Mouse (Mus musculus) left cerebral cortex, adult 2 months (tissue): ENCODE measurements around the gene 4933402J07Rik. TPM values are rescaled to one million over a fixed set of nuclear protein-coding genes. Genes with fewer than 3 reads are reported as not detected.

Experiments used
- DNase-seq, 2 experiments: peaks; one replicate each; pipeline ENCODE4 v3.0.0; 2021 to 2022; ENCODE audit warnings: low spot score in 2 of 2, mixed read lengths in 1 of 2; ENCODE audit errors: extremely low spot score in 1 of 2
- H3K27ac ChIP-seq: fragments of 200-600 bp; 2 replicates; pipeline ENCODE4 v1.8.1; 2022
- H3K4me3 ChIP-seq: fragments of 200-600 bp; 2 replicates; pipeline ENCODE4 v1.8.1; 2022
- CTCF ChIP-seq: fragments of 200-600 bp; IDR thresholded peaks from 2 replicates; pipeline ENCODE4 v1.8.1; 2022; ENCODE audit warnings: antibody characterized with exemption, mild to moderate bottlenecking, moderate library complexity
- intact Hi-C: fragments of 180-260 bp; cut with DNase I; formaldehyde crosslinking; loops from one replicate; pipeline ENCODE4 v1.15.1; 2025
- total RNA-seq, 2 experiments: library from RNA; stranded (reverse); gene quantifications; 2 replicates each; pipeline ENCODE4 v1.2.3; 2021

The 4933402J07Rik gene
- total RNA-seq, 2 experiments from 2014 or later = not detected

DNA sequence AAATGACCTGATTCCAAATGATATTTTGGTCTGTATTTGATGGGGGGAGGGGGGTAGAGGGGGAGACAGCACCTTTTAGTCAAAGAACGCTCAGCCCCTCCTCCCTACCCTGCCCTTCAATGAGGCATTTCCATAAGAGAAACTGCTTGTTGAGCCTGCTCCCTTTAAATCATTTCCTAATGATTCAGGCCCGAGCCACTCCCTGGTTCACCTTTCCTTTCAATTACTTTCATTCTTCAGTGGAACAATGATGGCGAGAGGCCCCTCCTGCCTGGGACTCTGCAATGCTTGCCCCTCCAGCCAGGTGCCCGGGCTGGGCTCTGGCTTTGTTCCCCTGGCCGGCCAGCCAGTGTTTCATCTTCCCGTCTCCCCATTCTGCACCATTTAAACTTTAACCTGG lies 66.0 kb downstream of the 4933402J07Rik start:
- Histone ChIP-seq H3K4me3 (no peak overlapping the region), H3K27ac (no peak overlapping the region)
- intact Hi-C loops = no loop called here
- no peak for TF ChIP-seq CTCF
- no peak for DNase-seq

DNA sequence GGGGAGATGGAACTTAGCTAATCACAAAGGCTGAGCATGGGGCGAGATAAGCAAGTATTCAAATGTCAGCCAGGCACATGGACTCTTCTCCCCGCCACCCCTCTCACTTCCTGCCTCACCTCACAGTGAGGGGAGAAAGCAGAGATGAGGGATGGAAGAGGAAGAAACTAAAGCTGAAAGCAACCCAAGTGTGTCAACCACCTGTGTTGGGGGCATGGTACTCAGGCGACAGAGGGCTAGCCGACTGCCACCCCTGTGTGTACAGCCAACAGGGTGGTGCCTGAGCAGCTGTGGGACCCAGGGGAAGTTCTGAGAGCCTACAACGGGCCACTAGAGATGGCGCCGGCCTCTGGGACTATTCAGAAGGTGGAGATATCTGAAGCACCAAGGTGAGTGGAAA lies 68.1 kb downstream of the 4933402J07Rik start:
- Histone ChIP-seq H3K27ac (no peak overlapping the region), H3K4me3 (no peak overlapping the region)
- intact Hi-C loops = no loop called here
- no peak for DNase-seq
- TF ChIP-seq CTCF = no peak

DNA sequence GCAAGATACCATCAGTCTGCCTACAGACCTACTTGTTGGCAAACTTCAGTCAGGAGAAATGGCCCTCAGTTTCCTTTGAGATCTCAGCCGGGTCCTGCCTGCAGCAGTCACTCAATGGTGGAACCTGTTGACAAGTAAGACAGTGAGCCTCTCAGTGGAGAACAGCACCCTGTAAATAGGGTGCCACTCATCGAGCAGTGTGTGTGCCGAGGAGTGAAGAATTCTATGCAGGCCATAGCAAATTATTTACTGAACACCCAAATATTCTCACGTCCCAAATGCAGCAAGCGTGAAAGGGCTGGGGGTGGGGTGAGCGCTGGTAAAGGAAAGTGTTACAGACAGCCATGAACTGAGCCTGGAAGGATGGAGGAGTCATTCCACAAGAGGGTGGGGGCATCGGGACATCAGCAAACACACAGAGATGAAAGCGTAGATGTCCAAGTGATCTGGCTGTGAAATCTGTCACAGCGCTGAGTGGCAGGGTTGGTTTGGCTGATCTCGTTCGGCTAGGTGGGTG lies 72.6 kb downstream of the 4933402J07Rik start:
- no peak overlapping the region for H3K4me3 ChIP-seq
- DNase-seq = no peak
- intact Hi-C loops = no loop called here
- no peak for TF ChIP-seq CTCF
- H3K27ac ChIP-seq = no peak overlapping the region

Other genes starting within 250 kb of the 4933402J07Rik start
- 1 to 10 TPM; 7.4 to 9.0 TPM for gene Cbln1, start 91.2 kb upstream of the 4933402J07Rik start, total RNA-seq